Comparison of ENCODE assay signal across 18 mouse cellular contexts in the genomic region with DNA sequence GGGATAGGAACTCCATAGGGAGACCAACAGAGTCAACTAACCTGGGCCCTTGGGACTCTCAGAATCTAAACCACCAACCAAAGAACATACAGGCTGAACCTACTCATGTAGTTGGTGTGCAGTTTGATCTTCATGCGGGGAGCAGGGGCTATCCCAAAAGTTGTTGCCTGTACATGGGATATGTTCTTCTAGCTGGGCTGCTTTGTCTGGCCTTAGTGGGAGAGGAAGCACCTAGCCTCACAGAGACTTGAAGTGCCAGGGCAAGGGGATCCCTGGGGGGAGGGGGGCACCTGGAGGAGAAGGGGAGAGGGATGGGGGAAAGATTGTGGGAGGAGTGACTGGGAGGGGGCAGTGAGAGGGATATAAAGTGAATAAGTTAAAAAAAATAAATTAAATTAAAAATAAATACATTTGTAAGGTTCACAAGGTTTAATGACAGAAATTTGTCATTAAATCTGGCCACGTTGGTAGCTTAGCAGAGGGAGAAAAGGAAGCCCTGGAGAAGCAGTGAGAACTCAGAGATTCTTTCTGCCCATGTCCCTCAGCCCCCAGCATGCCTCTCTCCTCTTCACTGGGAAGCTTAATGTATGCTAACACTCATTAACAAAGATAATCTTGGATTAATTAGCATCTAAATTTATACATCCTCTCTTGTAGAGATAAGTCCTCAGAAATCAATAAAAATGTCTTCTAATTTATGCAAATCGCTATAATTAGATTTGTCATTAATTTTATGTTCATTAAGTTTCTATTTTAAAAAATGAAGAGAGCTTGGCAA.
DNase-seq lines count a peak whose midpoint lies in the region; ATAC-seq and TF ChIP-seq lines count a peak whose summit lies in the region.
"Had no signal": no experiment of that assay in that cellular context is flagged by ENCODE, and none has a peak within 500 bp of the region (broad histone marks: within the 10 kb centered on the region; RNA-seq: fewer than 3 reads in every experiment).

No protein-coding gene starts in this region.

- no peaks in the 10 kb centered on the region for H3K36me3 ChIP-seq in hindbrain, embryonic 12.5 days
- no peaks in the 10 kb centered on the region for H3K36me3 ChIP-seq in hindbrain, postnatal 0 days (ENCODE audit: insufficient read depth, low read length)
- H3K36me3 ChIP-seq in E14TG2a.4 (ENCODE audit: insufficient read depth, low read length): no peaks in the 10 kb centered on the region
- no peaks in the 10 kb centered on the region for H3K36me3 ChIP-seq in forebrain, embryonic 16.5 days (ENCODE audit: control insufficient read depth, insufficient read depth)
- no peaks in the 10 kb centered on the region for H3K36me3 ChIP-seq in midbrain, embryonic 16.5 days (ENCODE audit: control insufficient read depth, insufficient read depth, low read length)
- H3K36me3 ChIP-seq: embryonic facial prominence, embryonic 13.5 days; heart, embryonic 13.5 days; liver, embryonic 12.5 days; lung, embryonic 15.5 days had no signal

- H3K4me1 ChIP-seq in hindbrain, embryonic 12.5 days: peaks cover 4% of the 10 kb centered on the region; the same call in 1 of the 2 replicates
- H3K4me1 ChIP-seq in hindbrain, postnatal 0 days (ENCODE audit: insufficient read depth, low read length): no peaks in the 10 kb centered on the region
- peaks cover 53% of the 10 kb centered on the region for H3K4me1 ChIP-seq in E14TG2a.4 (replicated peaks; ENCODE audit: low read depth, low read length)
- peaks cover 10% of the 10 kb centered on the region; the same call in 1 of the 2 replicates for H3K4me1 ChIP-seq in forebrain, embryonic 16.5 days (replicated peaks; ENCODE audit: control insufficient read depth, insufficient read depth, low read length)
- peaks cover 4% of the 10 kb centered on the region for H3K4me1 ChIP-seq in midbrain, embryonic 16.5 days (ENCODE audit: control insufficient read depth, insufficient read depth, low read length)
- H3K4me1 ChIP-seq: liver, embryonic 12.5 days; lung, embryonic 15.5 days had no signal

- no peak for TF ChIP-seq CTCF in hindbrain, postnatal 0 days (IDR thresholded peaks at IDR 0.05; ENCODE audit: low read depth)
- no peak for TF ChIP-seq CTCF in E14TG2a.4 (conservative IDR thresholded peaks at IDR 0.05; ENCODE audit: low read length)

- H3K4me2 ChIP-seq in hindbrain, embryonic 12.5 days (replicated peaks): no peak overlapping the region
- H3K4me2 ChIP-seq in hindbrain, postnatal 0 days (ENCODE audit: low read depth, low read length): no peak overlapping the region
- H3K4me2 ChIP-seq in forebrain, embryonic 16.5 days (ENCODE audit: low read length): no peak overlapping the region
- H3K4me2 ChIP-seq in midbrain, embryonic 16.5 days (ENCODE audit: low read length): no peak overlapping the region
- H3K4me2 ChIP-seq: embryonic facial prominence, embryonic 13.5 days; heart, embryonic 13.5 days; liver, embryonic 12.5 days; lung, embryonic 15.5 days had no signal

- no peak for DNase-seq in hindbrain, postnatal 0 days (ENCODE audit: low spot score)
- DNase-seq in right cerebral cortex, adult 18-20 months: no peak
- no peak for DNase-seq in embryo, embryonic 10.5 days (ENCODE audit: low spot score)
- DNase-seq: adrenal gland, postnatal 14 days; cerebellum, adult 8-10 months; heart, postnatal 36 days had no signal

- ATAC-seq in hindbrain, embryonic 12.5 days (ENCODE audit: low FRiP score): peak; percentile 80
- ATAC-seq in hindbrain, postnatal 0 days: no peak
- peak; percentile 82 for ATAC-seq in forebrain, embryonic 16.5 days
- ATAC-seq in midbrain, embryonic 16.5 days: peak; percentile 68
- ATAC-seq in megakaryocyte progenitor cell, adult 5-6 weeks (replicated peaks; ENCODE audit: poor library complexity): no peak
- ATAC-seq: intestine, postnatal 0 days; liver, embryonic 12.5 days had no signal

- H3K9me3 ChIP-seq in hindbrain, embryonic 12.5 days (replicated peaks): no peaks in the 10 kb centered on the region
- no peaks in the 10 kb centered on the region for H3K9me3 ChIP-seq in hindbrain, postnatal 0 days (ENCODE audit: low read length)
- no peaks in the 10 kb centered on the region for H3K9me3 ChIP-seq in E14TG2a.4 (ENCODE audit: low read length)
- H3K9me3 ChIP-seq in forebrain, embryonic 16.5 days (ENCODE audit: control insufficient read depth, low read length): no peaks in the 10 kb centered on the region
- H3K9me3 ChIP-seq in midbrain, embryonic 16.5 days (replicated peaks; ENCODE audit: control insufficient read depth, low read length, poor library complexity, severe bottlenecking): no peaks in the 10 kb centered on the region
- H3K9me3 ChIP-seq: embryonic facial prominence, embryonic 13.5 days; heart, embryonic 13.5 days; liver, embryonic 12.5 days; lung, embryonic 15.5 days had no signal

- WGBS in hindbrain, embryonic 12.5 days: 71% methylated on average over 3 of the region's 3 CpGs
- WGBS in hindbrain, postnatal 0 days: 72% methylated on average over 3 of the region's 3 CpGs
- 59% methylated on average over 3 of the region's 3 CpGs for WGBS in forebrain, embryonic 16.5 days
- WGBS in midbrain, embryonic 16.5 days: 65% methylated on average over 3 of the region's 3 CpGs

- H3K4me3 ChIP-seq in hindbrain, embryonic 12.5 days: no peak overlapping the region
- no peak overlapping the region for H3K4me3 ChIP-seq in hindbrain, postnatal 0 days (ENCODE audit: low read length)
- H3K4me3 ChIP-seq in E14TG2a.4 (replicated peaks; ENCODE audit: low read length): peak overlapping the region; percentile 32; the same call in 1 of the 2 replicates
- H3K4me3 ChIP-seq in forebrain, embryonic 16.5 days (replicated peaks; ENCODE audit: low read length): no peak overlapping the region
- no peak overlapping the region for H3K4me3 ChIP-seq in midbrain, embryonic 16.5 days (ENCODE audit: low read depth, low read length)
- H3K4me3 ChIP-seq: embryonic facial prominence, embryonic 13.5 days; heart, embryonic 13.5 days; liver, embryonic 12.5 days; lung, embryonic 15.5 days; myocyte had no signal

- H3K27ac ChIP-seq in hindbrain, embryonic 12.5 days: 0 out of 2 replicates have a peak overlapping the region, but pooled peaks have one; percentile 46
- H3K27ac ChIP-seq in hindbrain, postnatal 0 days: no peak overlapping the region
- no peak overlapping the region for H3K27ac ChIP-seq in forebrain, embryonic 16.5 days (ENCODE audit: low read length)
- no peak overlapping the region for H3K27ac ChIP-seq in midbrain, embryonic 16.5 days (ENCODE audit: low read length)
- H3K27ac ChIP-seq: embryonic facial prominence, embryonic 13.5 days; heart, embryonic 13.5 days; liver, embryonic 12.5 days; lung, embryonic 15.5 days had no signal

- no peak overlapping the region for H3K9ac ChIP-seq in hindbrain, embryonic 12.5 days
- no peak overlapping the region for H3K9ac ChIP-seq in hindbrain, postnatal 0 days (replicated peaks; ENCODE audit: low read length)
- no peak overlapping the region for H3K9ac ChIP-seq in forebrain, embryonic 16.5 days (replicated peaks; ENCODE audit: low read depth, low read length)
- H3K9ac ChIP-seq in midbrain, embryonic 16.5 days (ENCODE audit: low read depth, low read length): no peak overlapping the region
- H3K9ac ChIP-seq: embryonic facial prominence, embryonic 13.5 days; heart, embryonic 13.5 days; liver, embryonic 12.5 days; lung, embryonic 15.5 days had no signal

- H3K27me3 ChIP-seq in hindbrain, embryonic 12.5 days: no peaks in the 10 kb centered on the region
- H3K27me3 ChIP-seq in hindbrain, postnatal 0 days (ENCODE audit: insufficient read depth, low read length): no peaks in the 10 kb centered on the region
- H3K27me3 ChIP-seq in E14TG2a.4 (ENCODE audit: insufficient read depth, low read length): no peaks in the 10 kb centered on the region
- no peaks in the 10 kb centered on the region for H3K27me3 ChIP-seq in forebrain, embryonic 16.5 days (replicated peaks; ENCODE audit: control insufficient read depth, insufficient read depth, low read length)
- no peaks in the 10 kb centered on the region for H3K27me3 ChIP-seq in midbrain, embryonic 16.5 days (ENCODE audit: control insufficient read depth, insufficient read depth, low read depth, low read length)
- H3K27me3 ChIP-seq: CH12.LX; embryonic facial prominence, embryonic 13.5 days; heart, embryonic 13.5 days; liver, embryonic 12.5 days; lung, embryonic 15.5 days had no signal

Comparison
In these comparisons a context has a peak if more than half of its experiments do, and no peak if none do; other contexts are left out.
1. ATAC-seq: peak in hindbrain, embryonic 12.5 days (single experiment), forebrain, embryonic 16.5 days (single experiment) and midbrain, embryonic 16.5 days (single experiment); none in hindbrain, postnatal 0 days (single experiment) and megakaryocyte progenitor cell, adult 5-6 weeks (single experiment).